Mouse (Mus musculus) neutrophil, adult 65 days (primary cell): ENCODE results near the gene Ogfod1. TPM values are rescaled to one million over a fixed set of nuclear protein-coding genes. Genes with fewer than 3 reads are reported as not detected.

Experiments used
- total RNA-seq: library from RNA; stranded (reverse); gene quantifications from 2 replicates; pipeline ENCODE4 v1.2.4, GENCODE M21; 2023

The Ogfod1 gene
- total RNA-seq = 6.3 and 8.1 TPM in 2 replicates

GRCm38 (mm10) chr8:94036944-94037524 lies at the start of gene Ogfod1, which contains the start of gene Nudt21:
Gene Ogfod1 (plus strand): TSS chr8:94037198.
Gene Nudt21 (minus strand): TSS chr8:94037031.

GRCm38 (mm10) chr8:94012013-94012951 lies 24.7 kb upstream of the Ogfod1 start, which contains the start of gene Amfr:
Gene Amfr (minus strand): TSS chr8:94012842.

GRCm38 (mm10) chr8:94098081-94098974 lies 61.3 kb downstream of the Ogfod1 start, which contains the start of gene Bbs2:
Gene Bbs2 (minus strand): TSS chr8:94098928.

Other genes with a start within 250 kb of the Ogfod1 start
- not detected in 2 replicates for gene Gnao1, start 227.2 kb upstream of the Ogfod1 start, total RNA-seq
- 109 and 133 TPM in 2 replicates for gene Amfr, start 24.4 kb upstream of the Ogfod1 start, total RNA-seq
- 26.4 and 36.3 TPM in 2 replicates for gene Nudt21, start 167 bp upstream of the Ogfod1 start, total RNA-seq
- 1.3 and 3.7 TPM in 2 replicates for gene Bbs2, start 61.7 kb downstream of the Ogfod1 start, total RNA-seq
- gene Mt4, start 100.0 kb downstream of the Ogfod1 start, total RNA-seq = not detected in 2 replicates
- gene Mt3, start 115.4 kb downstream of the Ogfod1 start, total RNA-seq = not detected in 2 replicates
- 2.6 and 3.3 TPM in 2 replicates for gene Mt2, start 135.5 kb downstream of the Ogfod1 start, total RNA-seq
- 38.1 and 47.4 TPM in 2 replicates for gene Mt1, start 141.9 kb downstream of the Ogfod1 start, total RNA-seq
- 13.7 and 17.6 TPM in 2 replicates for gene Nup93, start 177.4 kb downstream of the Ogfod1 start, total RNA-seq